Mouse (Mus musculus) embryonic facial prominence, embryonic 10.5 days (tissue): ENCODE measurements around the gene Zfyve28. TPM values are rescaled to one million over a fixed set of nuclear protein-coding genes. Genes with fewer than 3 reads are reported as not detected.

Experiments
- DNase-seq: peaks from one replicate; pipeline ENCODE4 v3.0.0-alpha.2; 2017; ENCODE audit warnings: low spot score
- H3K27ac ChIP-seq: fragments of 300-500 bp; sonication (generic); replicated peaks from 2 replicates; pipeline ENCODE4 v1.5.1; 2016; ENCODE audit warnings: mild to moderate bottlenecking
- H3K27me3 ChIP-seq: fragments of 300-500 bp; sonication (generic); replicated peaks from 2 replicates; pipeline ENCODE4 v1.6.1; 2016; ENCODE audit warnings: low read depth, mild to moderate bottlenecking; ENCODE audit not compliant: poor library complexity, severe bottlenecking
- H3K36me3 ChIP-seq: fragments of 300-500 bp; sonication (generic); replicated peaks from 2 replicates; pipeline ENCODE4 v1.6.1; 2016; ENCODE audit warnings: mild to moderate bottlenecking, moderate library complexity
- H3K4me1 ChIP-seq: fragments of 300-500 bp; sonication (generic); 2 replicates; pipeline ENCODE4 v1.6.1; 2016
- H3K4me3 ChIP-seq: fragments of 300-500 bp; sonication (generic); 2 replicates; pipeline ENCODE4 v1.5.1; 2016; ENCODE audit warnings: mild to moderate bottlenecking, moderate library complexity
- H3K9me3 ChIP-seq: fragments of 300-500 bp; sonication (generic); 2 replicates; pipeline ENCODE4 v1.6.1; 2016; ENCODE audit warnings: mild to moderate bottlenecking
- WGBS: fragments of 180-500 bp; shearing (Covaris S2); methylation state at CpG from one replicate; pipeline ENCODE4 v1.1.7; 2016; 5-methylcytosine and 5-hydroxymethylcytosine counted together
- polyA plus RNA-seq: library from polyadenylated mRNA; unstranded; fragments of >200 nt; fragmentation: Nextera tagmentation; extraction: Ambion mirVana; gene quantifications from 2 replicates; pipeline ENCODE4 v1.2.1, GENCODE M21; 2016

Zfyve28 gene
- polyA plus RNA-seq, 1 experiment from 2014 or later = 0.93 TPM

GRCm38 (mm10) chr5:34218672-34219071, 69.6 kb downstream of the Zfyve28 start:
- 66% methylated on average over 5 of the region's 5 CpGs for WGBS
- H3K27ac ChIP-seq = no peak overlapping the region
- no peaks in the 10 kb centered on the region for H3K36me3 ChIP-seq

GRCm38 (mm10) chr5:34217756-34218155, 70.5 kb downstream of the Zfyve28 start:
- Histone ChIP-seq H3K4me3 (no peak overlapping the region), H3K9me3 (no peaks in the 10 kb centered on the region), H3K27ac (no peak overlapping the region), H3K36me3 (no peaks in the 10 kb centered on the region), H3K4me1 (peaks cover 12% of the 10 kb centered on the region; the same call in 1 of the 2 replicates), H3K27me3 (no peaks in the 10 kb centered on the region)
- 68% methylated on average over 9 of the region's 9 CpGs for WGBS
- DNase-seq = peak; percentile 21

More at GRCm38 (mm10) chr5:34218672-34219071, 69.6 kb downstream of the Zfyve28 start:
- H3K4me1 ChIP-seq = peaks cover 12% of the 10 kb centered on the region; the same call in 1 of the 2 replicates
- no peaks in the 10 kb centered on the region for H3K9me3 ChIP-seq
- no peaks in the 10 kb centered on the region for H3K27me3 ChIP-seq
- H3K4me3 ChIP-seq = no peak overlapping the region
- DNase-seq = no peak

DNA sequence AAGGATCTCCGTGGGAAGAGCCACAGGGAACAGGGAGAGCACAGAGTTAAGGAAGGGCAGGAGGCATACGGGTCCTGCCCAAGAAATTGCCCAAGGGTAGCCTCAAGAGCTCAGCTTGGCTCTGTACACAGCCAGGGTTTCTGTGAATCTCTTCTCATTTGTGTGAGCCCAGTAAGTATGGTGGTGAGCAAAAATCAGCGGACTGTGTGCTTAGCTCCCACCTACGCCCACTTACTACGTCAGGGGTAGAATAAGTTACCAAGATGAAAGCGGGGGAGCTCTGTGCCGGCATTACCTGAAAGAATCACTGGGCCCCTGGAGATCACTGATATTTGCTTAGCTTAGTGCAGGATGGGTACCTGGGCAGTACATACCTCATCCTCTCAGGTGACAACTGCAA, 72.2 kb downstream of the Zfyve28 start:
- DNase-seq = no peak
- Histone ChIP-seq H3K4me1 (peaks cover 12% of the 10 kb centered on the region; the same call in 1 of the 2 replicates), H3K36me3 (no peaks in the 10 kb centered on the region), H3K27me3 (no peaks in the 10 kb centered on the region), H3K27ac (no peak overlapping the region), H3K4me3 (no peak overlapping the region), H3K9me3 (no peaks in the 10 kb centered on the region)
- WGBS = 81% methylated on average over 7 of the region's 7 CpGs

DNA sequence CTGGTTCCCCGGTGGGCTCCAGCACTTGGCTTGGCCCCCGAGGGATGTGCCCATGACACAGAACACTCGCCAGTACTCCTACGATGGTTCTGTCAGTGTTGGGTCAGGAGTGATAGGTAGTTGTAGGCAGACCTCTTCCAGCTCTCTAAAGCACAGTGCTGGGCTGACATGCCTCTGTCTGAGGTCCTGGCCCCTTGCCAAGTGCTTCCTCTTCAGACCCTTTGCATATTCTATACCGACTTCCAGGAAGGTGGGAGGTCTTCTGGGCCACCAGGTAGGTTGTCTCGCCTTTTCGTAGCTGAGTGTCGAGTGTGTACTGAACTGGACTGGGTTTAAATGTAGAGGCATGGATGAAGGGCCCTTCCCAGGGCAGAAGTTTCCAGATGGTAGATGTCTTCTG, 74.6 kb downstream of the Zfyve28 start:
- Histone ChIP-seq H3K9me3 (no peaks in the 10 kb centered on the region), H3K27me3 (no peaks in the 10 kb centered on the region), H3K4me1 (peaks cover 9% of the 10 kb centered on the region; the same call in 1 of the 2 replicates), H3K36me3 (no peaks in the 10 kb centered on the region), H3K4me3 (no peak overlapping the region), H3K27ac (no peak overlapping the region)
- no peak for DNase-seq
- WGBS = 83% methylated on average over 8 of the region's 8 CpGs

GRCm38 (mm10) chr5:34210279-34210678, 78.0 kb downstream of the Zfyve28 start:
- Histone ChIP-seq H3K36me3 (no peaks in the 10 kb centered on the region), H3K27ac (no peak overlapping the region), H3K4me1 (peaks cover 10% of the 10 kb centered on the region), H3K4me3 (no peak overlapping the region), H3K9me3 (no peaks in the 10 kb centered on the region), H3K27me3 (no peaks in the 10 kb centered on the region)
- WGBS = 4% methylated on average over 1 of the region's 1 CpGs
- peak; percentile 87 for DNase-seq

DNA sequence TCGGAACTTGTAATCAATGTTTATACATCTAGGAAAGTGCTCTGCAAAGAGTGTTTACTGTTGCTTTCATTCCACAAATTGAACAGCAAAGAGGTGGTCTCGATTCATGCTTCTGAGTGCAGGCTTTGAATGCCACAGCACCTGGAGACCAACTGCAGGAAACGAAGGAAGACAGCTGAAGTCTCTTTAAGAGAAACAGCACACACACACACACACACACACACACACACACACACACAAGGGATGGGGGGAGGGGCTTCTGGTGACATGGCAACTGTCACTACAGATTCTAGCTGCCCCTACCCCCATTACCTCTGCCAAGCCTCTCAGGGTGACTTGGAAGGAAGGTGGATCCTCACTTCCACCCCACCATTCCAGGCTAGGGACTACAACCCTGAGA, 80.7 kb downstream of the Zfyve28 start:
- Histone ChIP-seq H3K27ac (no peak overlapping the region), H3K9me3 (no peaks in the 10 kb centered on the region), H3K27me3 (no peaks in the 10 kb centered on the region), H3K4me1 (peaks cover 10% of the 10 kb centered on the region), H3K4me3 (no peak overlapping the region), H3K36me3 (no peaks in the 10 kb centered on the region)
- 50% methylated on average over 3 of the region's 3 CpGs for WGBS
- no peak for DNase-seq

GRCm38 (mm10) chr5:34205788-34206187, 82.5 kb downstream of the Zfyve28 start:
- Histone ChIP-seq H3K36me3 (no peaks in the 10 kb centered on the region), H3K4me1 (peaks cover 10% of the 10 kb centered on the region), H3K27me3 (no peaks in the 10 kb centered on the region), H3K4me3 (no peak overlapping the region), H3K27ac (no peak overlapping the region), H3K9me3 (no peaks in the 10 kb centered on the region)
- DNase-seq = no peak
- WGBS = 83% methylated on average over 2 of the region's 2 CpGs

GRCm38 (mm10) chr5:34204911-34205310, 83.3 kb downstream of the Zfyve28 start:
- 77% methylated on average over 2 of the region's 2 CpGs for WGBS
- Histone ChIP-seq H3K4me1 (peaks cover 10% of the 10 kb centered on the region), H3K9me3 (no peaks in the 10 kb centered on the region), H3K4me3 (no peak overlapping the region), H3K36me3 (no peaks in the 10 kb centered on the region), H3K27ac (no peak overlapping the region), H3K27me3 (no peaks in the 10 kb centered on the region)
- DNase-seq = no peak

GRCm38 (mm10) chr5:34202006-34202405, 86.2 kb downstream of the Zfyve28 start:
- no peak overlapping the region for H3K27ac ChIP-seq
- no peaks in the 10 kb centered on the region for H3K9me3 ChIP-seq
- no peak overlapping the region for H3K4me3 ChIP-seq
- WGBS = 91% methylated on average over 4 of the region's 4 CpGs
- no peaks in the 10 kb centered on the region for H3K36me3 ChIP-seq
- DNase-seq = no peak
- 0 out of 2 replicates have a peak, but pooled peaks cover under 1% of the 10 kb centered on the region for H3K4me1 ChIP-seq
- no peaks in the 10 kb centered on the region for H3K27me3 ChIP-seq

DNA sequence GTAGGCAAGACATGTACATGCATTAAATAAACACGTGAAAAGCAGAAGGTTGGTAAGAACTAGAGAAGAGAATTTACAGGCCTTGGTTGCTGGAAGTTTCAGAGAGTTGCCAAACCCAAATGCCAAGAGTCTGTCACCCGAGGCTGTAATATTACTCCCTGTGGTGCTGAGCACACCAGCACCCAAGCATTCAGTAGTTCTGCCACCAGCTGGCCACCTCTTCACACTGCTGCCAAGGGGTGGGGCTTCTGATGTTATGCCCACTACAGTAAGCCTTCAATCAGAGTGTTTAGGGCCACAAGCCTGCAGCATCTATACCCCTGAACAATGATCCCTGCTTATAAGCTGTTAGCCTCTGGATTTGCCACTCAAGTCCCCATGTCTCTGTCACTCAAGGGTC, 86.9 kb downstream of the Zfyve28 start:
- H3K4me1 ChIP-seq = no peaks in the 10 kb centered on the region
- H3K27ac ChIP-seq = no peak overlapping the region
- no peaks in the 10 kb centered on the region for H3K36me3 ChIP-seq
- H3K9me3 ChIP-seq = no peaks in the 10 kb centered on the region
- H3K4me3 ChIP-seq = no peak overlapping the region
- no peaks in the 10 kb centered on the region for H3K27me3 ChIP-seq
- no peak for DNase-seq
- 69% methylated on average over 2 of the region's 2 CpGs for WGBS

DNA sequence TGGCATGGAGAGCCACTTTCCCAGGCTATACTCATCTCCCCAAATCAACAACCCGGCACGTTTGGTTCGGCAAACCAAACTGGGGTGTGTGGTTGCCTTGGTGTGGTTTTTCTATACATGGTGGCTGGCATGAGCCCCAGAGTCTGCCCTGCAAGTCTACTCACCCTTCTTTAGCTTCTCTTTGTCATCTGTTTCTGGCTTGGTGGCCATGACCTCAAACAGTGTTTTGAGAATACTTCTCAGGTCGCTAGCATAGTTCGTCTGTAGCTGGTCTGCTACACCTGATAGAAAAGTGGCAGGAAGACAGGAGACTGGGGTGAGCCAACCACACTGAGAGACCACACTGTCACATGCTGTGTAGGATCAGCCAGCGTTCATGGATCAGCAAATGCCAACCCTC, 89.6 kb downstream of the Zfyve28 start:
- 88% methylated on average over 6 of the region's 6 CpGs for WGBS
- no peak for DNase-seq
- H3K27me3 ChIP-seq = no peaks in the 10 kb centered on the region
- H3K4me1 ChIP-seq = no peaks in the 10 kb centered on the region
- H3K36me3 ChIP-seq = no peaks in the 10 kb centered on the region
- H3K27ac ChIP-seq = no peak overlapping the region
- no peaks in the 10 kb centered on the region for H3K9me3 ChIP-seq
- H3K4me3 ChIP-seq = no peak overlapping the region

DNA sequence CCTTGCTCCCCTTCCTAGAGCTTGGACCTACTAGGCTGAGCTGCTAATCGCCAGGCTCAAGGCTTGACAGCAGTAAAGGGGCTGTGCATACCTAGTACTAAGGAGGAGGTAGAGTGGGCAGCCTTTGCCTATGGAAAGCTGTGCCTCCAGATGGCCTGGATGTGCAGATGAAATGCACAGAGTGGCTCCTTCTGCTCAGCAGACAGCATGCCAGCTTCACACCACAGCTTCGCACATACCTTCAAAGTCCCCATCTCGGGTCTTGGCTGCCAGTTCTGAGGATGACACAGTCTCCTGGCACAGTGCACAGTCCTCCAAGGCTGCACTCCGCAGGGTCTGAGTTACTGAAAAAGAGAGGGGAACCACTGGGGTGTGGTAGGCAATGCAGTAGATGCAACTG, 91.0 kb downstream of the Zfyve28 start:
- WGBS = 81% methylated on average over 4 of the region's 4 CpGs
- H3K27me3 ChIP-seq = no peaks in the 10 kb centered on the region

DNA sequence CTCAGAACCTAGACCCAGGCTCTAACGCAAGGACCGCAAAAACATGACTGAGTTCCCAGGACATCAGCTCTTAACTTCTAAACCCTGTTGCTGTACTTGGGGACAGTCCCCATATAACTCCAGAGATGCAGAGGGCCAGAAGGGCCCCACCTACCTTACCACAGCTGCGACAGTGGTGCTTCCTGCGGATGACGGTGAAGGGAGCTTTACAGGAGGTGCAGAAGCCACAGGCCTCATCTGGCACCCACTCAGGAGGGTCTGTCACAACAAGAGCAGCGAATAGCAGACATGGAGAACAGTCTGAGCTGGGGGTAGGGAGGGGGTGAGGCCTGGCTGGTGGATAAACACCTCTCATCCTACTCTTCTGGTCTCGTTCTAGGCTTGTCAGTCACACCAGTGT, 91.8 kb downstream of the Zfyve28 start:
- WGBS = 85% methylated on average over 7 of the region's 7 CpGs
- no peak overlapping the region for H3K4me3 ChIP-seq
- DNase-seq = no peak
- no peaks in the 10 kb centered on the region for H3K4me1 ChIP-seq
- H3K27me3 ChIP-seq = no peaks in the 10 kb centered on the region
- no peaks in the 10 kb centered on the region for H3K36me3 ChIP-seq
- no peaks in the 10 kb centered on the region for H3K9me3 ChIP-seq
- H3K27ac ChIP-seq = no peak overlapping the region

More for the DNA sequence above, 91.0 kb downstream of the Zfyve28 start:
- Histone ChIP-seq H3K4me1 (no peaks in the 10 kb centered on the region), H3K36me3 (no peaks in the 10 kb centered on the region), H3K27ac (no peak overlapping the region), H3K9me3 (no peaks in the 10 kb centered on the region), H3K4me3 (no peak overlapping the region)
- DNase-seq = no peak

GRCm38 (mm10) chr5:34195786-34196185, 92.5 kb downstream of the Zfyve28 start:
- Histone ChIP-seq H3K27ac (no peak overlapping the region), H3K4me1 (no peaks in the 10 kb centered on the region), H3K36me3 (no peaks in the 10 kb centered on the region), H3K9me3 (no peaks in the 10 kb centered on the region), H3K27me3 (no peaks in the 10 kb centered on the region), H3K4me3 (no peak overlapping the region)
- DNase-seq = no peak
- 94% methylated on average over 12 of the region's 12 CpGs for WGBS
